Mouse (Mus musculus): Measurements from ENCODE around the gene Rundc3a. TPM values are rescaled to one million over a fixed set of nuclear protein-coding genes. Genes with fewer than 3 reads are reported as not detected.

The Rundc3a gene
- polyA plus RNA-seq, 1 experiment, result 3.2 TPM

- no peak overlapping the region for H3K4me3 ChIP-seq (replicated peaks; ENCODE audit: control insufficient read depth, low read depth, low read length)
- no peak overlapping the region for H3K27ac ChIP-seq (ENCODE audit: control insufficient read depth, insufficient read depth, low read depth, low read length, poor library complexity)
- H3K4me1 ChIP-seq (ENCODE audit: control insufficient read depth, insufficient read depth, low read length), result no peaks in the 10 kb centered on the region; the same call in 1 of the 2 replicates
- TF ChIP-seq CTCF (IDR thresholded peaks at IDR 0.05; ENCODE audit: control insufficient read depth, insufficient read depth, low read length) (no peak), POLR2A (IDR thresholded peaks at IDR 0.05; ENCODE audit: borderline replicate concordance, control insufficient read depth, low read depth, low read length) (no peak; the same call in 1 of the 2 replicates)
- WGBS, result 89% methylated on average over 17 of the region's 17 CpGs
Observed at GRCm38 (mm10) chr11:102350981-102351523, 42.2 kb upstream of the Rundc3a start.

GRCm38 (mm10) chr11:102352378-102352777 lies 40.8 kb upstream of the Rundc3a start:
- TF ChIP-seq CTCF (IDR thresholded peaks at IDR 0.05; ENCODE audit: control insufficient read depth, insufficient read depth, low read length) (no peak), POLR2A (IDR thresholded peaks at IDR 0.05; ENCODE audit: borderline replicate concordance, control insufficient read depth, low read depth, low read length) (peak; percentile 17; the same call in 1 of the 2 replicates)
- H3K4me3 ChIP-seq (replicated peaks; ENCODE audit: control insufficient read depth, low read depth, low read length), result no peak overlapping the region
- H3K4me1 ChIP-seq (ENCODE audit: control insufficient read depth, insufficient read depth, low read length), result no peaks in the 10 kb centered on the region; the same call in 1 of the 2 replicates
- 55% methylated on average over 5 of the region's 5 CpGs for WGBS
- H3K27ac ChIP-seq (ENCODE audit: control insufficient read depth, insufficient read depth, low read depth, low read length, poor library complexity), result no peak overlapping the region

GRCm38 (mm10) chr11:102353021-102353431 lies 40.2 kb upstream of the Rundc3a start:
- Histone ChIP-seq H3K4me3 (replicated peaks; ENCODE audit: control insufficient read depth, low read depth, low read length) (no peak overlapping the region), H3K27ac (ENCODE audit: control insufficient read depth, insufficient read depth, low read depth, low read length, poor library complexity) (no peak overlapping the region), H3K4me1 (ENCODE audit: control insufficient read depth, insufficient read depth, low read length) (no peaks in the 10 kb centered on the region; the same call in 1 of the 2 replicates)
- no peak for TF ChIP-seq POLR2A (IDR thresholded peaks at IDR 0.05; ENCODE audit: borderline replicate concordance, control insufficient read depth, low read depth, low read length)
- TF ChIP-seq CTCF (IDR thresholded peaks at IDR 0.05; ENCODE audit: control insufficient read depth, insufficient read depth, low read length), result no peak
- 52% methylated on average over 8 of the region's 8 CpGs for WGBS

DNA sequence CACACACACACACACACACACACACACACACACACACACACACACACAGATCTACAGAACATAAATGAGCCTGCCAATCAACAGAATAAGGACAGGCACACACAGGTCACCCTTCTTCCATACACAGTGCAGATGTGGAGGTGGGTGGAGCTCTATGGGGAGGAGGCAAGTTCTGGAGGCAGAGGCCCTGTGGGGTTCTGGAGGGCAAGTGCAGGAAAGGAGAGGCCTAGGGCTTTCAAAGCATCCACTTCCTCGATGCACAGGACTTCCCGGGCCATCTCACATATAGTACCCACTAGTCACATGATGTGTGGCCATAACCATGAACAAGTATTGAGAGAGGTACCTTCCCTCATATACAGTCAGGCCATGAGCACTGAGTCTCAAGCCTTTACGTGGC lies 37.7 kb upstream of the Rundc3a start:
- H3K4me1 ChIP-seq (ENCODE audit: control insufficient read depth, insufficient read depth, low read length), result no peaks in the 10 kb centered on the region; the same call in 1 of the 2 replicates
- TF ChIP-seq POLR2A (IDR thresholded peaks at IDR 0.05; ENCODE audit: borderline replicate concordance, control insufficient read depth, low read depth, low read length) (no peak), CTCF (IDR thresholded peaks at IDR 0.05; ENCODE audit: control insufficient read depth, insufficient read depth, low read length) (no peak)
- H3K4me3 ChIP-seq (replicated peaks; ENCODE audit: control insufficient read depth, low read depth, low read length), result no peak overlapping the region
- H3K27ac ChIP-seq (ENCODE audit: control insufficient read depth, insufficient read depth, low read depth, low read length, poor library complexity), result no peak overlapping the region
- 48% methylated on average over 3 of the region's 3 CpGs for WGBS

GRCm38 (mm10) chr11:102356190-102356589 lies 37.0 kb upstream of the Rundc3a start:
- Histone ChIP-seq H3K4me1 (ENCODE audit: control insufficient read depth, insufficient read depth, low read length) (no peaks in the 10 kb centered on the region; the same call in 1 of the 2 replicates), H3K4me3 (replicated peaks; ENCODE audit: control insufficient read depth, low read depth, low read length) (peak overlapping the region; percentile 4), H3K27ac (ENCODE audit: control insufficient read depth, insufficient read depth, low read depth, low read length, poor library complexity) (no peak overlapping the region)
- TF ChIP-seq POLR2A (IDR thresholded peaks at IDR 0.05; ENCODE audit: borderline replicate concordance, control insufficient read depth, low read depth, low read length), result no peak
- TF ChIP-seq CTCF (IDR thresholded peaks at IDR 0.05; ENCODE audit: control insufficient read depth, insufficient read depth, low read length), result no peak
- 83% methylated on average over 12 of the region's 12 CpGs for WGBS

GRCm38 (mm10) chr11:102356636-102357350 lies 36.4 kb upstream of the Rundc3a start:
- no peak overlapping the region for H3K27ac ChIP-seq (ENCODE audit: control insufficient read depth, insufficient read depth, low read depth, low read length, poor library complexity)
- H3K4me1 ChIP-seq (ENCODE audit: control insufficient read depth, insufficient read depth, low read length), result no peaks in the 10 kb centered on the region; the same call in 1 of the 2 replicates
- no peak for TF ChIP-seq CTCF (IDR thresholded peaks at IDR 0.05; ENCODE audit: control insufficient read depth, insufficient read depth, low read length)
- TF ChIP-seq POLR2A (IDR thresholded peaks at IDR 0.05; ENCODE audit: borderline replicate concordance, control insufficient read depth, low read depth, low read length), result no peak
- no peak overlapping the region for H3K4me3 ChIP-seq (replicated peaks; ENCODE audit: control insufficient read depth, low read depth, low read length)
- WGBS, result 78% methylated on average over 31 of the region's 31 CpGs

- WGBS, result 62% methylated on average over 10 of the region's 10 CpGs
- Histone ChIP-seq H3K27ac (ENCODE audit: control insufficient read depth, insufficient read depth, low read depth, low read length, poor library complexity) (no peak overlapping the region), H3K4me1 (ENCODE audit: control insufficient read depth, insufficient read depth, low read length) (no peaks in the 10 kb centered on the region; the same call in 1 of the 2 replicates), H3K4me3 (replicated peaks; ENCODE audit: control insufficient read depth, low read depth, low read length) (no peak overlapping the region)
- TF ChIP-seq CTCF (IDR thresholded peaks at IDR 0.05; ENCODE audit: control insufficient read depth, insufficient read depth, low read length) (no peak), POLR2A (IDR thresholded peaks at IDR 0.05; ENCODE audit: borderline replicate concordance, control insufficient read depth, low read depth, low read length) (no peak)
Observed at GRCm38 (mm10) chr11:102358365-102358764, 34.8 kb upstream of the Rundc3a start.

DNA sequence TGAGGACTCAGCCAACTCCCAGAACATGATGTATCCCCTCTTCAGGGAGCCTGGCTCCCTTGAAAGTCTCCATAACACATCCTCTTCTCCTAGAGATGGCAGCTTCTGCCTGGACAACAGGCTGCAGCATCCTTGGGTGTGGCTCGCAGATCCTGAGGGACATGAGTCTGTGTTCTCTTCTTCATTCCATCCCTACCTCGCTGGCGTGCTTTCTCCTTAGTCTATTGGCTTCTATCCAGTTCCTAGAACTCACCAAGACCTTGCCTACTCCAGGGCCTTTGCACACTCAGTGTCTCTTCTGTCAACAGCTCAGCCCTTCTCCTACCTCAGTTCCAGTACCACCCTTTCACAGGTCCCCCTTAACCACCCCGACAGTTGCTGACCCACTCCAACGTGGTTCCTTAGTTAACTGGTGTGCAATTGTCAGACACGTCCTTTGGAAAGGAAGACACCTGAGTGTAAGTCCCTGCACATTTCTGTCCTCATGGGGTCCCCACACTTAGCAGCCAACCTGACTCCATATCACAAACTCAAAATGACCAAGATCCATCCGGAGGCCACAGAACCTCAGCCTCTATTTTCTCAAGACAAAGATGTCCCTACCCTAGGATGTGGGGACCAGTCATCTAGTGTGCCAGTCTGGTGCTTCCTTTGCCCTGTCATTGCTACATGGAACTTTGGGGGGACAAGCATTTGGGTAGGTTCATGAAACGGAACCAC lies 31.3 kb upstream of the Rundc3a start:
- Histone ChIP-seq H3K4me3 (replicated peaks; ENCODE audit: control insufficient read depth, low read depth, low read length) (peak overlapping the region; percentile 78), H3K4me1 (ENCODE audit: control insufficient read depth, insufficient read depth, low read length) (no peaks in the 10 kb centered on the region), H3K27ac (ENCODE audit: control insufficient read depth, insufficient read depth, low read depth, low read length, poor library complexity) (peak overlapping the region; percentile 90)
- 79% methylated on average over 8 of the region's 8 CpGs for WGBS
- TF ChIP-seq POLR2A (IDR thresholded peaks at IDR 0.05; ENCODE audit: borderline replicate concordance, control insufficient read depth, low read depth, low read length) (no peak), CTCF (IDR thresholded peaks at IDR 0.05; ENCODE audit: control insufficient read depth, insufficient read depth, low read length) (no peak)
